Mouse (Mus musculus): ENCODE results near the gene Ak8. TPM values are rescaled to one million over a fixed set of nuclear protein-coding genes. Genes with fewer than 3 reads are reported as not detected.

Gene Ak8
- polyA plus RNA-seq, 1 experiment from 2014 or later: 2.2 TPM

DNA sequence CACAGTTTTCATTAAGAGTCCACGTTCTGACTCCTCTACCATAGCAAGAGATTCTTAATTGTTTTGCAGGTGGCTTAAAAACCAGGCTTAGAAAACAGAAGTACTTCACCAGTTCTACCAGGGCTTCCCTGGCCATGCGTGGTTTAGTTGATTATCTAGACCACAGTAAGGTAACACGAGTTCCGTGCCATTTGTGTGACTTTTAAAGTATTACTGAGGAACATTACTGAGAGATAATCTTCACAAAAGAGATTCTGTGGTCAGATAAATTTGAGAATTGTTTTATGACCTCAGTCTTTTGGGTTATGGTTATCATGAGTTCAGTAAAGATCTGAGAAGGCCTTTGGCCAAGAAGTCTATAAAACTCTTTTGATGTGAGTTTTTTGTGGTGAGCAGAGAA lies 159.3 kb downstream of the Ak8 start:
- no peak overlapping the region for H3K9ac ChIP-seq (ENCODE audit: low read length)
- DNase-seq (ENCODE audit: low spot score) (no peak), ATAC-seq (no peak)
- H3K4me1 ChIP-seq (ENCODE audit: control insufficient read depth, insufficient read depth, low read length): no peaks in the 10 kb centered on the region
- H3K27ac ChIP-seq (ENCODE audit: low read depth, low read length): no peak overlapping the region
- H3K27me3 ChIP-seq (replicated peaks; ENCODE audit: control insufficient read depth, insufficient read depth, low read length): no peaks in the 10 kb centered on the region
- peaks cover 72% of the 10 kb centered on the region for H3K36me3 ChIP-seq (ENCODE audit: control insufficient read depth, insufficient read depth, low read length)
- H3K4me2 ChIP-seq (ENCODE audit: low read length): no peak overlapping the region
- 97% methylated on average over 4 of the region's 4 CpGs for WGBS
- no peak overlapping the region for H3K4me3 ChIP-seq (ENCODE audit: low read depth, low read length)
- no peaks in the 10 kb centered on the region for H3K9me3 ChIP-seq (replicated peaks; ENCODE audit: control insufficient read depth, low read length)

DNA sequence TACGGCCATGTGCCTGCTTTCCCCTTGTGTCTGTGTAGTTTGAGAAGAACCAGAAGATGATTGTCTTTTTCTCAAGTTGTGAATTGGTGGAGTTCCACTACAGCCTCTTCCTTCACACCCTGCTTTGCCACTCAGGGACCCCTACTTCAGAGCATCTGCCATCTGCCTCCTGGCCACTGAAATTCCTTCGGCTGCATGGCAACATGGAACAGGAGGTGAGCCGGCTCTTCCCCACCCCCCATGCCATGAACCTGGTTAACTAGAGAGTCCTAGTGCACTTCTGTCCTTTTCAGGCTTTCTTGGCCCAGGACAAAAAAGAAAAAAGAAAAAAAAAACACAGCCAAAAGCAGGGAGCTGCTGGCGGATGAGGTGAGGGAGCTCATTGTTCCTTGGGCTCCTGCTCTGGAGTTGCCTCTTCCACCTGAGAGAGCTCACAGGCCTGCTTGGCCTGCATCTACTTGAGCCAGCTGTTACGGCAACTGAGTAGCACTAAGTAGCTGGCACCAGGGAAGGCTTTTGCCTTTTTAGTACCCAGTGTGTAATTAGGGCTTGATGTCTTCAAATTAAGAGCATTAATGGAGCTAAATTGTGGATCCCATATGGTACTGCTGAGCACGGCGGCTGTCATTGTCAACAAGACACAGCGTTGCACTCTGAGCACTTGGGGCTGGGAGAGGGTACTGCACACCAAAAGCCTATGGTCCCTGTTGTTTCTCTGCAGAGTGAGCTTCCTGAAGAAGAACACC lies 160.9 kb downstream of the Ak8 start:
- no peaks in the 10 kb centered on the region for H3K4me1 ChIP-seq (ENCODE audit: control insufficient read depth, insufficient read depth, low read length)
- H3K36me3 ChIP-seq (ENCODE audit: control insufficient read depth, insufficient read depth, low read length): peaks cover 79% of the 10 kb centered on the region
- no peak overlapping the region for H3K27ac ChIP-seq (ENCODE audit: low read depth, low read length)
- 62% methylated on average over 8 of the region's 8 CpGs for WGBS
- H3K27me3 ChIP-seq (replicated peaks; ENCODE audit: control insufficient read depth, insufficient read depth, low read length): no peaks in the 10 kb centered on the region
- DNase-seq (ENCODE audit: low spot score): peak; percentile 72
- H3K4me3 ChIP-seq (ENCODE audit: low read depth, low read length): no peak overlapping the region
- H3K4me2 ChIP-seq (ENCODE audit: low read length): no peak overlapping the region
- no peak overlapping the region for H3K9ac ChIP-seq (ENCODE audit: low read length)
- H3K9me3 ChIP-seq (replicated peaks; ENCODE audit: control insufficient read depth, low read length): no peaks in the 10 kb centered on the region
- ATAC-seq: peak; percentile 68

Small RNA genes within 50 kb of the gene (microRNA-seq; reads per million reads assigned to microRNA genes)
- gene Mir3088: 1.6 reads per million, percentile 6 among the genes with 10 or more reads in this experiment

Other genes starting within 250 kb of the Ak8 start
- gene 1700007K13Rik, start 233.8 kb upstream of the Ak8 start, polyA plus RNA-seq (2014; fragmentation: Nextera tagmentation; extraction: Ambion mirVana): 2.5 and 3.2 TPM in 2 replicates
- gene Mrps2, start 232.1 kb upstream of the Ak8 start, polyA plus RNA-seq (2014; fragmentation: Nextera tagmentation; extraction: Ambion mirVana): 55.0 and 59.2 TPM in 2 replicates
- 0.22 and 0.33 TPM in 2 replicates for gene Gbgt1, start 203.3 kb upstream of the Ak8 start, polyA plus RNA-seq (2014; fragmentation: Nextera tagmentation; extraction: Ambion mirVana)
- 0.94 TPM in 1 of 2 replicates, not detected in the other for gene Gm10134, start 194.1 kb upstream of the Ak8 start, polyA plus RNA-seq (2014; fragmentation: Nextera tagmentation; extraction: Ambion mirVana)
- gene Ralgds, start 187.0 kb upstream of the Ak8 start, polyA plus RNA-seq (2014; fragmentation: Nextera tagmentation; extraction: Ambion mirVana): 63.3 and 82.1 TPM in 2 replicates
- gene Cel, start 136.8 kb upstream of the Ak8 start, polyA plus RNA-seq (2014; fragmentation: Nextera tagmentation; extraction: Ambion mirVana): not detected in 2 replicates
- 20.5 and 28.6 TPM in 2 replicates for gene Gtf3c5, start 116.4 kb upstream of the Ak8 start, polyA plus RNA-seq (2014; fragmentation: Nextera tagmentation; extraction: Ambion mirVana)
- gene Gfi1b, start 78.2 kb upstream of the Ak8 start, polyA plus RNA-seq (2014; fragmentation: Nextera tagmentation; extraction: Ambion mirVana): 0.12 TPM in 1 of 2 replicates, not detected in the other
- 17.7 and 25.5 TPM in 2 replicates for gene Tsc1, start 58.9 kb upstream of the Ak8 start, polyA plus RNA-seq (2014; fragmentation: Nextera tagmentation; extraction: Ambion mirVana)
- gene Spaca9, start 437 bp upstream of the Ak8 start, polyA plus RNA-seq (2014; fragmentation: Nextera tagmentation; extraction: Ambion mirVana): 1.8 and 2.8 TPM in 2 replicates
- 20.2 and 24.9 TPM in 2 replicates for gene Gtf3c4, start 140.2 kb downstream of the Ak8 start, polyA plus RNA-seq (2014; fragmentation: Nextera tagmentation; extraction: Ambion mirVana)
- 13.5 and 15.7 TPM in 2 replicates for gene Ddx31, start 140.2 kb downstream of the Ak8 start, polyA plus RNA-seq (2014; fragmentation: Nextera tagmentation; extraction: Ambion mirVana)
- gene Barhl1, start 216.5 kb downstream of the Ak8 start, polyA plus RNA-seq (2014; fragmentation: Nextera tagmentation; extraction: Ambion mirVana): 1.4 and 1.5 TPM in 2 replicates